Mouse (Mus musculus) urinary bladder, postnatal 36 days (tissue): ENCODE measurements at regions not wholly inside any gene's neighbourhood (a gene's known extent, or its start where the extent isn't known, plus 50 kb on each side); places are given as distances from the start of the nearest gene placed in this dataset.

Experiments
- DNase-seq, 2 experiments: peaks; one replicate each; pipeline ENCODE4 v3.0.0; 2022; ENCODE audit warnings: low spot score in 2 of 2, mixed read lengths in 1 of 2

DNA sequence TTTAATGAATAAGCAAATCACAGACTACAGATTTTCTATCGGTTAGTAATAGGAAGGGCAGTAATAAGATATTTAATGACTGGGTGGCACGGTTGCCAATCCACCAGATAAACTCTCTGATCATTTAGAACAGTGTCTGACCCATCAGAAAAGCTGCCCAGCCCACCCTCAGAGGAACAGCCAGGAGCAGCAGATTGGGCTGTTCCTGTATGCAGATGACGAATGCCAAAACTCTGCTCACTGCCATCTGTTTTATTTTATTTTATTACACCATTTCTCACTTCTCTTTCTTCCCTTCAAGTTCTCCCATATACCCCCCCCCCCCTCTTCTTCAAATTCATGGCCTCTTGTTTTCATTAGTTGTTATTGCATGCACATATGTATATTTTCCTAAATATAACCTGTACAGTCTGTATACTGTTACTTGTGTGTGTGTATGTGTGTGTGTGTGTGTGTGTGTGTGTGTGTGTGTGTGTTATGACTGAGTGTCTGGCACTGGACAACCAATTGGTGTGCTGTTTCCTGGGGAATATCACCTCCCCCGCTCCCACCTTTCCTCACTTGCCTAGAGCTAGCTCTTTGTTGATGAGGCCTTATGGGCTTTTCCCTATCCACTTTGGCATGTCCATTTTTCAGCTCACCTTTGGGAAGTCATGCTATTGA, 260.9 kb downstream of the Olfm4 start:
- DNase-seq, result no peak

- DNase-seq, result no peak
These were observed 263.7 kb downstream of the Olfm4 start for GRCm38 (mm10) chr14:80247575-80247974.

DNA sequence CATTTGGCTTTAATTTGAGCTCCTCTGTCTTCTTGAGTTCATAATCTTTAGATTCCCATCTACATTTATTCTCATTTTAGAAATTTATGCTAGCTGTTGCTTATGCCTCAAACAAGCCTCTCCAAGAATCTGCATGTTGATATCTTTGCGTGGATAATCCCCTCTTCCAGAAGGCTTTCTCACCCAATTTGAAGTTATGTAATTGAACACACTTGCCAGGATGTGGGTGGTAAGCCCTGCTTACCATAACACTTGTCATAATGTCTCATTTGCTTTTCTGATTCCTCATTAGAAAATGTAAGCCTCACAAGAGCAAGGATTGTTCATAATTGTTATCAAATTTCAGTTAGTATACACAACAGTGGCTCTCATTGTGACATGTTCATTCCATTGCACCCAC, 266.0 kb downstream of the Olfm4 start:
- DNase-seq, result no peak

DNA sequence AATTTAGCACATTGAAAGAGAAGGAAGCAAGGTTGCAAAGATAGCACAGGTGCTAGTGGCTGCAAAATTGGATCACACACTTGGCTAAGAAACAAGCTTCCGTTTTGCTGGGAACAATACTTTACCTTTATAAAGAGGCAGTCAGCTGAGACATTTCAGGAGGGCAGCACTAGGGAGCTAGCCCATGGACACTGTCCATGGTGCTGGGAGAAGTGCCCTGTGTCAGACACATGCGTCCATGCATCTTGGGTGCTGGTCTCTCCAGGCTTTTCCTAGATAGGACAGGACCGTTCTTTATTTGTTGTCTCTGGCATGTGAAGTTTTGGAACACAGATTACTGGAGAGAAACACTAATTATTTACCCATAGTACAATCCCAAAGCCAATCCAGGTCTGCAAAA, 273.2 kb downstream of the Olfm4 start:
- no peak for DNase-seq

- DNase-seq, result no peak
These were observed 279.3 kb downstream of the Olfm4 start for GRCm38 (mm10) chr14:80263173-80263572.

DNA sequence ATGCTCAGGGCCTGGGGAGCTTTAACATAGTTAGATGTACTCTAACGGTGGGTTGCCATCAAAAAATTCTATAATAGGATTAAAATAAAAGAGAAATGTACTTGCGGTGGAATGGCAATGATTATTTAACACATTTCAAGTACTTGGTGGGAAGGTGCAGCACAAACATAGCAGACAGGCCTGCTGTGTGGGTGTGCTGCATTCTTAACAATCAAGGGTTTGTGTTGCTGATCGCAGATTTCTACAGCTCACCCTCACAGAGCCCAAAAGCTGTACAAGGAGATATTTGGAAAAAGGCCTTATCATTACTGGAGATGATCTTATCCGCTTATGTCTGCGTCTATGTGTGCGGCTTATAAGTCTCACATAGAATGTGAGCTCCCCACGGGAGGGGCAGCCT, 281.2 kb downstream of the Olfm4 start:
- no peak for DNase-seq

DNA sequence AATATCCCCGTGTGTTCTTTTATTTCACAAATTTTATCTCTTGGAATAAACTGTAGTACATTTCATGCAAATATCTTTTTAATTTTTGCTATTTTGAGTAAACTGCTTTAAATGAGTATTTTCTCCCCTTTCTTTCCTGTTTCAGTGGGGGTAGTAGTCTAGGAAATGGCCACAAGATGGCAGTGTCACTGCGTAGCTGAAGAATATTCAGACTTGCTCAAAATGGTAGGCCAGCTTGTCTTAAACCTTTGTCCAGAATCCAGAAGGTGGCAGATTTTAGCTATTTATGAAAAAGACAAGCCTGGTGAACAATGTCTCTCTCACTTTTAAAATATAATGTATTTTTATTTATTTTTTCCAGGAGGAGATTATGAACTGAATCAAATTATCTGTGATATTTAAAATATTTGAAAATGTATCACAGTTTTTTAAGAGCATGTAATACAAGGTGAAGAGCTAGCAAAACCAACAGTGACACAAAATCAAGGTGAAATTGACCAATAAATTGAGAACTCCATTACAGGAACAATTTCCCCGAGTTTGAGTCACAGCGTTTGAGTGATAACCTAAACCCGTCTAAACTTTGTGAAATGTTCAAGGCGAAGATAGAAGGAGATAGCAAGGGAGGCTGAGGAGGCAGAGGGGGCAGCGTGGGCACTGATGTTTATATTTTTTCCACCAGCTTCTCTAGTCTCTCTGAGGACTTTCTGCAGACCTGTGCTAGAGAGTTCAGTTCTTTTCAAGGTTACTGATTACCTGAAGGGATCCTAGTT, 285.5 kb downstream of the Olfm4 start:
- peak; percentile 6 to 11 for DNase-seq

DNA sequence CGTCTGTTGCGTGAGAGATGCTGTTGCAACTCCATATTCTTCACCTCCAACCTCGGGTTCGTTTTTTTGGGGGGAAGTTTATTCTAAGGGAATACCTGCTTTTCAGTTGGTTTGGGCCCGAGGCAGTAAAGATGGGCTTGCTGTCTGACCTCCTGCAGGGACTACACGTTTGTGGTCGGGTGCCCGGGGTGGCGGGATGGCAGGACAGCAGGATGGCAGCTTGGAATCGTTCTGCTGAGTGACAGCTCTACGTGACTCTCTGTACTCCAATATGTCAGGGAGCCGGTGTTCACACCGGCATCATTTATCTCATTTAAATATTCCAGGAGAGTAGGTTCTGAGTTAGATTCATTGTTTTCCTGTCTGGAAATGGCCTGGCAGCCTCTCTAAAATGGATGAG, 286.2 kb downstream of the Olfm4 start:
- DNase-seq, result no peak

- DNase-seq, result no peak
These were observed 296.3 kb downstream of the Olfm4 start for GRCm38 (mm10) chr14:80280188-80280587.

DNA sequence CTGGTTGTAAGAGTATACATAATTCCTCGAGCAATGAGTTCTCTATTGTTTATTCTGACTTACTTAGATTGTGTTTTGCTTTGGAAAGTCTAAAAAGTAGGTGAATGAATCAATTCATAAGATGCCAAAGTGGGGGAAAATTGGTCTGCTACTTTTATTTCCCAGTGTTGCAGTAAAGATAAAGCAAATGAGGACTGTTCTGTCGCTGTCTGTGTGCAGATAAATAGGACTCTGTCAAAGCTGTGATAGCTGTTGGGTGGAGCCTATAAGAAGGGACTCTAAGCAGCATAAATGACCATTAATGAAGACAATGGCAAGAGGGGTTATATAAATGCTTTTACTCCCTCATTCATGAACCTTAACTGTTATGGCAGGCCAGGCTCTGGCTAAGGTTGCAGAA, 299.8 kb downstream of the Olfm4 start:
- no peak for DNase-seq

- DNase-seq, result no peak
These were observed 307.5 kb downstream of the Olfm4 start for GRCm38 (mm10) chr14:80291360-80291759.

- no peak for DNase-seq
These were observed 309.5 kb downstream of the Olfm4 start for GRCm38 (mm10) chr14:80293378-80293777.

DNA sequence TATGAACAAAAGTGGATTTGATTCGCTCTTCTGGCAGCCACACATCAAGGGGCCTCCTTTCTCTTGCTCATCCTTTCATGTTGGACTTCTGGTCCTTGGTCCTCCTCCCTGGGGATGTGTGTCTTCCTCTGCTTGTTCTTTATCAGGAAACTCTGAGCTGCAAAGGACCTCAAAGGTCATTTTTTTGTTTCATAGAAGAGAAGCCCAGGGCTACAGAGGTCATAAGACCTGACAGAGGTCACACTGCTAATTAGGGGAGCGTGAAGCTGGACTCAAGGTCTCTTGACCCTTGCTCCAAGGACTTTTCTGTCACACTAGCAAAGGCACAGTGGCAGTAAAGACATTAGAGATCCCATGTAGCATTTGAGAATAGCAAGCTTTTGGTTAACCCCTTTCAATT, 345.8 kb downstream of the Olfm4 start:
- DNase-seq, result no peak

GRCm38 (mm10) chr14:80362024-80362622, 378.2 kb downstream of the Olfm4 start:
- DNase-seq, result no peak

DNA sequence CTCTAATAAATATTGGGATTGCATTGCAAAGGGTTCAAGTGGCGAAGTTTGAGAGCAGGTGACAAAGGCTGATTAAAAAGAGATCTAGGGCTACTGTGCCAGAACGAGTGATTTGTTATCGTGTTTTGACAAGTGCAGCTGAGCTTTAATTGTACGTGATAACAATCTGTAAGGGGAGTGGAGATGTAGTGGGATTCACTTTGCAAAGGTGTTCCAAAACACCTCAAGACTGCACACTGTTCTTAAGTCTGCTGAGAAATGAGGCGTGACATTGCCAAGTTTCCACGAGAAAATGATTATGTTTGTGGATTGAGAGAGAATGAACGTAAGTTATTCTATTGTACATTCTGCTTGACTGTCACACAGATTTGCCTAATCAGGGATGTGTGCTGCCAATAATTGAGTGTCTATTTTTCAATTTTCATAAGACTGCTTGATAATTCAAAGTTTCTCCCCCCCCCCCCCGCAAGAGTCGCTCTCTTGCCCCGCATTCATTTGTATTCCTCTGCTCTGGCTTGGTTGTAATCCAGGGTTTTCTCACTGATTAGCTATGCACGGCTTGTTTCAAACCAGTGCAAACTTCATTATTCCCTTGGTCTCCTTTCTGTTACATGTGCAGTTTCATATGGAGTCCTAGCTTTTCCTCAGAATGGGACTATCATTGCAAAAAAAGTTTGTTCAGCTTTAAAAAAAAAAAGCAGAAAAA, 385.7 kb downstream of the Olfm4 start:
- DNase-seq, result no peak

DNA sequence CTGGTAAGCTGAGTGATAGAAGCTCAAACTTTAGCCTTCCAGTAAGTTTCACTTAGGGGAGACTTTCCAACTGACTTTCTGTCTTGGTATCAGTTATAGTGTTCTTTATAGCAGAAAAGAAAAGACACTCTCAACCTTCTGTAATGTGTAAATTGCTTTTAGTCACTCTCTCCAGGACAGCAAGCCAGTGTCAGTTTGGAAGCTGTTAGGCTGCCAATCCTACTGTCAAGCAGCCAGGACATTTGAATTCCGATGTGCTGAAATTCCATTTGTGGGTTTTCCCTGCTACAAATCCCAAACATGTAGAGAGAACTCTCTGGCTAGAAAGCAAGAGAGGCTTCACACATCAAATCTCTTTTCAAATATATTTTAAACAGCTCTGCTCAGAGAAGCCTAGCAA, 390.4 kb downstream of the Olfm4 start:
- DNase-seq, result no peak

DNA sequence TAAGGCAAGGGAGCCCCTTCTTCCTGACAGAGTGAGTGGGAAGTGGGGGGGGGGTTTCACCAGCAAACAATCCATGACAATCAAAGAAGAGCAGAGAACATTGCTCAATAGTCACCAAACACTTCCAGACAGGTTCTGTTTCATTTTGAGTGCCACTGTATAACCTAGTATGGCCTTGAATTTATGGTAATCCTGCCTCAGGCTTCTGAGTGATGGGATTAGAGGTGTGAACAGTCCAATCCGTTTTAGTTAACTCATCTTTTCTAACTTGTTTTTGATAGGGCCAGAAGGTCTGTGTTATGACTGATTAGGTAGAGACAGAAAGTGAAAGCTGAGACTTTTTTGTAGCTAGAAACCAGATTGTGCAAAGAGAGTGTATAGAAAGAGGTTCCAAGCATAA, 393.2 kb downstream of the Olfm4 start:
- no peak for DNase-seq

DNA sequence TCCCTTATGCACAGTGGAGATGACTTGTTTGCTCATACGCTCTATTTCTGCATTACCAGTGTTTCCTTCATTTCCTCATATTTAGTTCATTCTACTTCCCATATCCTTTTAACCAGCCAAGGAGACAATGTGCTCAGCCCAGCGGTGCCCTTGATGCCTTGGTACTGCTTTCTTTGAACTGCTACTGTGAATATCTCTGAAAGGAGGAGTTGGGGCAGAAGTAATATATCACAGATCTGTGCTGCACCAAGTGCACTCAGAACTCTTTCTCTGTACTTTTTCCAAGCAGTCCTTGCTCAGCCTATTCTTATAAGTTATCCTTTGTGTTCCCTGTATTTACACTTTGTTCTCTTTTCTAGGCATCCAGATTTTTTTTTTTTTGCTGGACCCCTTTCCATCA, 407.5 kb downstream of the Olfm4 start:
- DNase-seq, result no peak

GRCm38 (mm10) chr14:80408317-80408716, 424.4 kb downstream of the Olfm4 start:
- no peak for DNase-seq

- DNase-seq, result no peak
These were observed 435.0 kb downstream of the Olfm4 start for GRCm38 (mm10) chr14:80418810-80419325.

DNA sequence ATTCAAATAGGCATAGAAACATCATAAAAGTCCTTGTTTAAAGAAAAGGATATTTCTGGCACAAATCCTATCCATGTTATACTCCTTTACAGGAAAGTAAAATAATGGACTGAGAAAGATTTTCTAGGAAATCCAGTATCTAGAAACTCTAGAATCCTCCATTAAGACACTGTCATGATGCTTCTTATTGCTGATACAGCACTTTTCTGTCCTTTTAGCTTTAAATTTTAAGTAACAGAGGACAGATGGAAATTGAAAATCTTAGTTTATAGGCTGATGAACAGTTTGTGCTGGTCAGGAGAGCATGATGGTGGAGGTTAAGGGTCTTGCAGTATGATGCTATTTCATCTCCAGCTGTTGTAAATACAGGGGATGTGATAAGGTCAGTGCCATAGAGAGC, 459.9 kb downstream of the Olfm4 start:
- DNase-seq, result no peak

DNA sequence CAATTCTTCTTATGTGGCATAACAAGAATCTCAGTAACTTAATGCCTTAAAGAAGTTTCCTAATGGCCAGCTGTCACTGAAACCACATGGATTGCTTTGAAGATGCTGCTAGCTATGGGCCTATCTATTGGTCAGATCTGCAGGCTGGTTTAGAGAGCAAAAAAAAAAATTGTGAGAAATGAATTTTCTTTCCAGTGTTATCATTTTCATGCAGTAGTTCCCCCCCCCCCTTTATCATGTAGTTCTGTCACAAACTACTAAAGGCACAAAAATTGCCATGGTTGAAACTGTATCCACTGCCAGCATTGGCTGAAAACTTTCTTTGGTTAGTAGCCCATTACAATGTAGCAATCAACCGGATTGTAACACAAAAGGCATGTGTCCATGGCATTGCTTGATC, 487.6 kb downstream of the Olfm4 start:
- DNase-seq, result no peak
